Mouse (Mus musculus) G1E (cell line): Measurements from ENCODE around the gene Vcam1. TPM values are rescaled to one million over a fixed set of nuclear protein-coding genes. Genes with fewer than 3 reads are reported as not detected.

Experiments used
- ATAC-seq: 2 replicates; pipeline ENCODE4 v1.8.0; 2016; ENCODE audit warnings: mild to moderate bottlenecking; ENCODE audit not compliant: insufficient number of reproducible peaks, poor library complexity, low FRiP score, severe bottlenecking; ENCODE audit errors: extremely low read depth
- DNase-seq: peaks from one replicate; pipeline ENCODE4 v3.0.0; 2012; ENCODE audit warnings: low spot score
- H3K27me3 ChIP-seq: 2 replicates; pipeline ENCODE4 v1.6.1; 2012; ENCODE audit warnings: mild to moderate bottlenecking, low read length, inconsistent platforms; ENCODE audit not compliant: insufficient read depth
- H3K36me3 ChIP-seq: replicated peaks from 2 replicates; pipeline ENCODE3; 2012; ENCODE audit warnings: mild to moderate bottlenecking, inconsistent platforms
- H3K4me1 ChIP-seq: 2 replicates; pipeline ENCODE4 v1.6.1; 2012; ENCODE audit warnings: low read depth, low read length, inconsistent platforms, mixed read lengths; ENCODE audit not compliant: insufficient read depth
- H3K4me3 ChIP-seq: 2 replicates; pipeline ENCODE4 v1.5.1; 2012; ENCODE audit warnings: low read depth, mild to moderate bottlenecking, inconsistent platforms, low read length, moderate library complexity, mixed read lengths
- H3K9me3 ChIP-seq: replicated peaks from 2 replicates; pipeline ENCODE4 v1.6.1; 2012; ENCODE audit warnings: inconsistent platforms
- CTCF ChIP-seq: IDR thresholded peaks from 2 replicates; pipeline ENCODE4 v1.5.1; 2012; ENCODE audit warnings: low read depth, low read length, inconsistent platforms, mixed read lengths
- GATA1 ChIP-seq: IDR thresholded peaks from 2 replicates; pipeline ENCODE4 v1.6.1; 2012; ENCODE audit warnings: borderline replicate concordance, low read length, inconsistent platforms, mixed read lengths
- GATA2 ChIP-seq: IDR thresholded peaks from 2 replicates; pipeline ENCODE4 v1.6.1; 2012; ENCODE audit warnings: low read depth, low read length, inconsistent platforms, borderline replicate concordance
- POLR2AphosphoS5 ChIP-seq: IDR thresholded peaks from 2 replicates; pipeline ENCODE4 v1.6.1; 2012; ENCODE audit warnings: low read depth, low read length, inconsistent platforms; ENCODE audit not compliant: insufficient replicate concordance
- TAL1 ChIP-seq: conservative IDR thresholded peaks from 2 replicates; pipeline ENCODE4 v1.6.1; 2012; ENCODE audit warnings: low read depth, low read length, inconsistent platforms, mixed read lengths
- polyA plus RNA-seq: library from polyadenylated mRNA; stranded (reverse); fragments of >175 nt; gene quantifications from 2 replicates; pipeline ENCODE4 v1.2.3, GENCODE M21; 2012
- total RNA-seq, 2 experiments: library from RNA; stranded (forward) in 1 of 2; stranded (reverse) in 1 of 2; fragments of 200-1000 nt in 1 of 2; fragments of >200 nt in 1 of 2; fragmentation: Nextera tagmentation in 1 of 2; gene quantifications; 2 replicates each; pipeline ENCODE4 v1.2.3; 2014 to 2017

The Vcam1 gene
- total and polyA plus RNA-seq, 3 experiments: 0.33 to 5.0 TPM; not detected in 1

- H3K36me3 ChIP-seq: no peaks in the 10 kb centered on the region
- H3K4me3 ChIP-seq: no peak overlapping the region
- no peaks in the 10 kb centered on the region for H3K27me3 ChIP-seq
- TF ChIP-seq GATA1 (no peak), POLR2AphosphoS5 (no peak), GATA2 (no peak), TAL1 (no peak), CTCF (no peak)
- no peaks in the 10 kb centered on the region for H3K4me1 ChIP-seq
- no peaks in the 10 kb centered on the region for H3K9me3 ChIP-seq
- no peak for DNase-seq
- ATAC-seq: no peak
These were observed 48.4 kb downstream of the Vcam1 start for GRCm38 (mm10) chr3:116080939-116081676.

- DNase-seq: no peak
- no peak for TF ChIP-seq GATA1
- TF ChIP-seq GATA2: no peak
- TF ChIP-seq POLR2AphosphoS5: no peak
- TF ChIP-seq CTCF: no peak
- no peak for TF ChIP-seq TAL1
- ATAC-seq: no peak
These were observed 49.2 kb downstream of the Vcam1 start for GRCm38 (mm10) chr3:116080166-116080788.

GRCm38 (mm10) chr3:116078490-116078889 is 51.0 kb downstream of the Vcam1 start:
- DNase-seq (no peak), ATAC-seq (no peak)
- no peaks in the 10 kb centered on the region for H3K27me3 ChIP-seq
- no peaks in the 10 kb centered on the region for H3K9me3 ChIP-seq
- no peak overlapping the region for H3K4me3 ChIP-seq
- TF ChIP-seq CTCF (no peak), GATA1 (no peak), POLR2AphosphoS5 (no peak), TAL1 (no peak), GATA2 (no peak)
- no peaks in the 10 kb centered on the region for H3K4me1 ChIP-seq
- H3K36me3 ChIP-seq: no peaks in the 10 kb centered on the region

More at GRCm38 (mm10) chr3:116080166-116080788, 49.2 kb downstream of the Vcam1 start:
- Histone ChIP-seq H3K27me3 (no peaks in the 10 kb centered on the region), H3K36me3 (no peaks in the 10 kb centered on the region), H3K4me1 (no peaks in the 10 kb centered on the region), H3K4me3 (no peak overlapping the region), H3K9me3 (no peaks in the 10 kb centered on the region)

GRCm38 (mm10) chr3:116076739-116077138 is 52.7 kb downstream of the Vcam1 start:
- DNase-seq: no peak
- no peaks in the 10 kb centered on the region for H3K27me3 ChIP-seq
- no peaks in the 10 kb centered on the region for H3K36me3 ChIP-seq
- H3K9me3 ChIP-seq: no peaks in the 10 kb centered on the region
- H3K4me1 ChIP-seq: no peaks in the 10 kb centered on the region
- no peak overlapping the region for H3K4me3 ChIP-seq
- TF ChIP-seq TAL1: no peak
- TF ChIP-seq CTCF: no peak
- no peak for TF ChIP-seq GATA1
- TF ChIP-seq GATA2: no peak
- TF ChIP-seq POLR2AphosphoS5: no peak
- ATAC-seq: no peak

- Histone ChIP-seq H3K4me1 (no peaks in the 10 kb centered on the region), H3K4me3 (no peak overlapping the region), H3K36me3 (no peaks in the 10 kb centered on the region), H3K27me3 (no peaks in the 10 kb centered on the region), H3K9me3 (no peaks in the 10 kb centered on the region)
- DNase-seq (no peak), ATAC-seq (no peak)
- TF ChIP-seq GATA1 (no peak), TAL1 (no peak), POLR2AphosphoS5 (no peak), GATA2 (no peak), CTCF (no peak)
These were observed 56.9 kb downstream of the Vcam1 start for GRCm38 (mm10) chr3:116072584-116072983.

GRCm38 (mm10) chr3:116062141-116062540 is 67.3 kb downstream of the Vcam1 start:
- Histone ChIP-seq H3K4me1 (no peaks in the 10 kb centered on the region), H3K4me3 (no peak overlapping the region), H3K9me3 (no peaks in the 10 kb centered on the region), H3K36me3 (no peaks in the 10 kb centered on the region), H3K27me3 (no peaks in the 10 kb centered on the region)
- DNase-seq (no peak), ATAC-seq (no peak)
- no peak for TF ChIP-seq CTCF
- TF ChIP-seq GATA1: no peak
- no peak for TF ChIP-seq POLR2AphosphoS5
- no peak for TF ChIP-seq TAL1
- TF ChIP-seq GATA2: no peak
